Mouse (Mus musculus) c-Kit-negative CD71-positive TER-119-positive erythroid progenitor cells, embryonic 14.5 days (primary cell): ENCODE data around the gene Srrd.

Experiments
- DNase-seq: peaks from one replicate; pipeline ENCODE4 v3.0.0-alpha.2; 2013; ENCODE audit warnings: low read depth, low spot score

Gene Srrd

DNA sequence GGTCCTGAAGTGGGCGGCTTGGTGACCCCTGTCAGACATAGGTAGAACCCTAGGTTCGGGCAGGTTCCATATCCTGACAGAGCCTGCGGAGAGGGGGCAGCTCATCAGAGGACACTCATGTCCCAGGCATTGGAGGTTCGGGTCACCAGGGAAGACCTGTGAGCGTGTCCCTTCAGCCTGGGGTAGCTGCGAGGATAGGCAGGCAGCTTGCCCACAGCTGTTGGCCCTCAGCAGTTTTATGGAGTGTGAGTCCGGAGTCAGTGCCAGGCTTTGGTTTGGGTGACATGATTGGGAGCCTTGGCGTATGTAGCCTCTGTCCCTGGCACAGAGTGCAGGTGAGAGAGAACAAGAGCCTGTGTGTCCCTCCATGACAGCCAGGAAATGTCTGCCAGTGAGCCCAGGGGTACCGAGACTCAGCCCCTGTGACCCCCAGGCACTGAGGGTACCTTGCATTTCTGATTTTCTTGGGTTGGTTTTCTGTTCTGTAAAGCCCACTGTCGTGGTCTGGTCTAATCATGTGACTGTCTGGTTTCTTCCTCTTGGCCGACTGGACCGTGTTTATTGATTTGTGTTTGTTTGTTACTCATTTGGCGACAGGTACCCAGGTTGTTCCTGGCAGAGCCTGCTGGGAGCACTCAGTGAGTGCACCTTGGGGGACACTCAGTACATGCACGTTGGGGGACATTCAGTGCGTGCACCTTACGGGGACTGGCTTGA is 52.9 kb downstream of the Srrd start:
- DNase-seq: no peak

DNA sequence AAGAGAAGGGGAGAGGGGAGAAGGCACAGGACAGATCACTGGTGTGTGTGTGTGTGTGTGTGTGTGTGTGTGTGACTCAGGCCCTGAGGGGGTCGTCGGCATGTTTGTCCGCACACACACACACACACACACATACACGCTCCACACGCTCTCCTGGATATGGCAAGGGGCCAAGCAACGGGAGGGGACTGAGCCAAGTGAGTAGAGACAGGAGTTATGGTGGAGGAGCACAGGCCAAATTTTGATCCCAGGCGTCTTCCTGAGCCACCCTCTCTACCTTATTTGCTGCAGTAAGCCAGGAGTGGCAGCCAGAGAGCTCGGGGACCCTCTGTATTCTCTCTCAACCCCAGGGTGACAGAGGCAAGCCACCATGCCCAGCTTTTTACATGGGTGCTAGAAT is 53.6 kb downstream of the Srrd start:
- DNase-seq: no peak

DNA sequence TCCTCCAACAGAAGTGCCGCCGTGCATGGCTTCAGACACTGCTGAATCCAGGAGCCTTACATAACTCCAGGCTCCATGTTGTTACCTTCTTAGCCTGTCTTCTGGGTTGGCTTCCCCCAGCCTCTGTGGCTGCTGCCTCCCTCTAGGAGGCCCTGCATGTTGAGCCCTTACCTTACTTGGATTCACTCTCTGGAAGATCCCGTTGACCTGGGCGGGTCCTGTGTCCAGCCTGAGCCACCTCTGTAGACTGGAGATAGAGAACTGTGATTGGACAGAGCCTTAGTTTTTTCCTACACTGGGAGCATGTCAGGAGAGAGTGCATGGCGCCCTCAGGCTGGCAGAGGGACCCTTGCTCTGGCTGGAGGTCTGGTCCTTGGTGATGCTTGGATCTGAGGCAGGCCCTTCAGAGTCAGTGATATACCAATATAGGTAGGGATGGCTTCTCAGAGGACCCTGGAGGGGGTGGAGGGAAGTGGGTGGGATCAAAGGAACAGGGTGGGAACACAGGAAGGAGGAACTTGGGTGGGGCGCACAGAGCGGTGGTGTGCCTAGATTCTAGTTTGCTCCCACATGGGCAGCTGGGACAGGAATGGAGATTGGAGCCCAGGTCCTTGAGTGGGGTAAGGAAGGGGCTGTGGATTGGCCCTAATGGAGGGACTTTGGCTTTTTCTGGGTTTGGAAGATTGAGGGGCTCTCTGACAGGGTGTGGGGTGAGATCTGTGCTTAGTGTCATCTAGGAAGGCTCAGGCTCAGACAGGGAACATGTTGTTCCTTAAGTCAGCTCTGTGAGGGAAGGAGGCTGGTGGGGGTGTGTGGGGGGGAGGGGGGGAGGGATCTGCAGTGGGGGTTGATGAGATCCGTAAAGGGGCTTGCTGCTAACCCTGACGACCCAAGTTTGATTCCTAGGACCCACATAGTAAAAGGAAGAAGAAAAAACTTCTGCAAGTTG is 54.4 kb downstream of the Srrd start:
- no peak for DNase-seq

DNA sequence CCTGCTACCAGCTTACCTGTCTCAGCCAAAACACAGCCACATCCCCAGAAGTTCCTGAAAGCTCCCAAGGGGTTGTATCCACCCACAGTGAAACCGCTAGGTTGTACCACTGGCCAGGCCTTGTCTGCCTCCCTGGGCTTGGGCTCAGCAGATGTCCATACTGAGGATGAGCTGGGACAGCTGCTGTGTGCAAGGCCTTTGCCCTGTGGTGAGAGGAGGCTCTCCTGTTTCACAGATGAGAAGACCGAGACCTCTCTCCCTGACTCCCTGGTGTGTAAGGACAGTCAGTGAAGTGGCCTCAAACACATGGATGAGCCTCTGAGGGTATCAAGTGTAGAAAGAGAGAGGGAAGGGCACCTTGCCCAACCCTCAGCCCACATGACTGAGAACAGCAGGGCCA is 55.2 kb downstream of the Srrd start:
- no peak for DNase-seq
